ENCODE assay signal across 11 mouse cellular contexts in genomic region chr4:107830189-107830588, GRCm38 (mm10). TPM values are rescaled to one million over a fixed set of nuclear protein-coding genes. Genes with fewer than 3 reads are reported as not detected.
DNase-seq lines count a peak whose midpoint lies in the region; ATAC-seq and TF ChIP-seq lines count a peak whose summit lies in the region.
"Had no signal": no experiment of that assay in that cellular context is flagged by ENCODE, and none has a peak within 500 bp of the region (broad histone marks: within the 10 kb centered on the region; RNA-seq: fewer than 3 reads in every experiment).

No protein-coding gene starts in this region.

- ATAC-seq in forebrain, embryonic 16.5 days = no peak
- ATAC-seq in liver, embryonic 11.5 days (replicated peaks; ENCODE audit: low FRiP score) = no peak

- DNase-seq in left cerebral cortex, adult 11 months (ENCODE audit: low spot score) = peak; percentile 43
- DNase-seq in left cerebral cortex, postnatal 4 days = no peak
- peak; percentile 39 to 61 for DNase-seq in left cerebral cortex, postnatal 36 days (ENCODE audit: low spot score in 2 of 2)
- no peak for DNase-seq in liver, embryonic 11.5 days (ENCODE audit: low spot score)
- DNase-seq in embryo, embryonic 10.5 days (ENCODE audit: low spot score) = no peak
- no peak for DNase-seq in cerebellum, postnatal 4 days (ENCODE audit: low spot score in 2 of 2)
- DNase-seq: adrenal gland, postnatal 10 days; kidney, postnatal 4 days had no signal

- no peaks in the 10 kb centered on the region for H3K9me3 ChIP-seq in forebrain, embryonic 16.5 days (ENCODE audit: control insufficient read depth, low read length)
- no peaks in the 10 kb centered on the region for H3K9me3 ChIP-seq in liver, embryonic 11.5 days (ENCODE audit: control insufficient read depth, low read length)
- H3K9me3 ChIP-seq: liver, embryonic 15.5 days had no signal

- H3K4me3 ChIP-seq in forebrain, embryonic 16.5 days (replicated peaks; ENCODE audit: low read length) = no peak overlapping the region
- H3K4me3 ChIP-seq in olfactory bulb, adult 2 months (ENCODE audit: insufficient read depth, low read depth, low read length) = no peak overlapping the region
- no peak overlapping the region for H3K4me3 ChIP-seq in liver, embryonic 11.5 days (ENCODE audit: low read depth, low read length)
- H3K4me3 ChIP-seq: liver, embryonic 15.5 days had no signal

- H3K27ac ChIP-seq in forebrain, embryonic 16.5 days (ENCODE audit: low read length) = peak overlapping the region; percentile 96
- peak overlapping the region; percentile 87 for H3K27ac ChIP-seq in olfactory bulb, adult 2 months (ENCODE audit: insufficient read depth, low read depth, low read length)
- no peak overlapping the region for H3K27ac ChIP-seq in liver, embryonic 11.5 days (ENCODE audit: low read depth, low read length)
- H3K27ac ChIP-seq: liver, embryonic 15.5 days had no signal

- no peaks in the 10 kb centered on the region for H3K27me3 ChIP-seq in forebrain, embryonic 16.5 days (replicated peaks; ENCODE audit: control insufficient read depth, insufficient read depth, low read length)
- no peaks in the 10 kb centered on the region for H3K27me3 ChIP-seq in liver, embryonic 11.5 days (replicated peaks; ENCODE audit: control insufficient read depth, insufficient read depth, low read length)
- H3K27me3 ChIP-seq: liver, embryonic 15.5 days had no signal

- H3K9ac ChIP-seq in forebrain, embryonic 16.5 days (replicated peaks; ENCODE audit: low read depth, low read length) = peak overlapping the region; percentile 46
- no peak overlapping the region for H3K9ac ChIP-seq in liver, embryonic 11.5 days (ENCODE audit: low read depth, low read length)
- H3K9ac ChIP-seq: liver, embryonic 15.5 days had no signal

- no peak overlapping the region for H3K4me2 ChIP-seq in forebrain, embryonic 16.5 days (ENCODE audit: low read length)
- H3K4me2 ChIP-seq in liver, embryonic 11.5 days = no peak overlapping the region
- H3K4me2 ChIP-seq: liver, embryonic 15.5 days had no signal

- no peaks in the 10 kb centered on the region for H3K36me3 ChIP-seq in forebrain, embryonic 16.5 days (ENCODE audit: control insufficient read depth, insufficient read depth)
- no peaks in the 10 kb centered on the region for H3K36me3 ChIP-seq in liver, embryonic 11.5 days (ENCODE audit: control insufficient read depth, insufficient read depth, low read length)
- H3K36me3 ChIP-seq: liver, embryonic 15.5 days had no signal

- TF ChIP-seq CTCF in olfactory bulb, adult 2 months (IDR thresholded peaks at IDR 0.05; ENCODE audit: insufficient read depth, low read depth, low read length) = no peak

- no peak for TF ChIP-seq POLR2A in olfactory bulb, adult 2 months (IDR thresholded peaks at IDR 0.05; ENCODE audit: insufficient read depth, low read depth, low read length)

- peaks cover 99% of the 10 kb centered on the region for H3K4me1 ChIP-seq in forebrain, embryonic 16.5 days (replicated peaks; ENCODE audit: control insufficient read depth, insufficient read depth, low read length)
- peaks cover 94% of the 10 kb centered on the region for H3K4me1 ChIP-seq in olfactory bulb, adult 2 months (ENCODE audit: control insufficient read depth, insufficient read depth, low read length)
- H3K4me1 ChIP-seq in liver, embryonic 11.5 days (replicated peaks; ENCODE audit: control insufficient read depth, insufficient read depth, low read length) = peaks cover 11% of the 10 kb centered on the region
- H3K4me1 ChIP-seq: liver, embryonic 15.5 days had no signal

- WGBS in forebrain, embryonic 16.5 days = 42% methylated on average over 10 of the region's 10 CpGs
- WGBS in olfactory bulb, adult 2 months = 26% methylated on average over 10 of the region's 10 CpGs
- WGBS in liver, embryonic 11.5 days = 77% methylated on average over 10 of the region's 10 CpGs

- intact Hi-C loops in left cerebral cortex, postnatal 4 days (cut with DNase I) = no loop called here
- intact Hi-C loops in left cerebral cortex, postnatal 36 days (cut with DNase I) = no loop called here

RNA-seq across cellular contexts. Expression of gene Lrp8, which starts 28.1 kb away (rescaled TPM):
- total RNA-seq in left cerebral cortex, postnatal 4 days (2021) = 100 to 1,000 TPM; 207 to 215 TPM
- 70.4 and 71.8 TPM in 2 replicates for polyA plus RNA-seq in forebrain, embryonic 16.5 days (2015; fragmentation: Nextera tagmentation; extraction: Ambion mirVana)
- 100 to 1,000 TPM in 1 of 2 experiments, 10 to 100 TPM in 1; 74.7 to 112 TPM for total RNA-seq in left cerebral cortex, postnatal 36 days (2021)
- polyA plus RNA-seq in olfactory bulb, adult 2 months (2012; ENCODE audit: insufficient read depth, insufficient read length, low replicate concordance, missing spikeins) = not detected in 2 replicates
- 5.3 and 5.9 TPM in 2 replicates for polyA plus RNA-seq in liver, embryonic 11.5 days (2014; fragmentation: Nextera tagmentation; extraction: Ambion mirVana)

RNA-seq across cellular contexts. Expression of gene Magoh, which starts 49.4 kb away (rescaled TPM):
- total RNA-seq in left cerebral cortex, postnatal 4 days (2021) = 10 to 100 TPM; 64.4 to 68.6 TPM
- polyA plus RNA-seq in forebrain, embryonic 16.5 days (2015; fragmentation: Nextera tagmentation; extraction: Ambion mirVana) = 118 and 122 TPM in 2 replicates
- 10 to 100 TPM; 35.2 to 43.4 TPM for total RNA-seq in left cerebral cortex, postnatal 36 days (2021)
- not detected in 2 replicates for polyA plus RNA-seq in olfactory bulb, adult 2 months (2012; ENCODE audit: insufficient read depth, insufficient read length, low replicate concordance, missing spikeins)
- 215 and 224 TPM in 2 replicates for polyA plus RNA-seq in liver, embryonic 11.5 days (2014; fragmentation: Nextera tagmentation; extraction: Ambion mirVana)

RNA-seq across cellular contexts. Expression of gene 0610037L13Rik, which starts 59.4 kb away (rescaled TPM):
- total RNA-seq in left cerebral cortex, postnatal 4 days (2021) = 10 to 100 TPM; 53.0 to 57.5 TPM
- 99.3 and 99.9 TPM in 2 replicates for polyA plus RNA-seq in forebrain, embryonic 16.5 days (2015; fragmentation: Nextera tagmentation; extraction: Ambion mirVana)
- 10 to 100 TPM; 57.2 to 58.9 TPM for total RNA-seq in left cerebral cortex, postnatal 36 days (2021)
- polyA plus RNA-seq in olfactory bulb, adult 2 months (2012; ENCODE audit: insufficient read depth, insufficient read length, low replicate concordance, missing spikeins) = not detected in 2 replicates
- polyA plus RNA-seq in liver, embryonic 11.5 days (2014; fragmentation: Nextera tagmentation; extraction: Ambion mirVana) = 89.2 and 90.7 TPM in 2 replicates

Comparison
In these comparisons a context has a peak if more than half of its experiments do, and no peak if none do; other contexts are left out.
1. DNase-seq: peak in left cerebral cortex, adult 11 months (single experiment) and left cerebral cortex, postnatal 36 days (2 of 2); none in left cerebral cortex, postnatal 4 days (single experiment), liver, embryonic 11.5 days (single experiment), embryo, embryonic 10.5 days (single experiment) and cerebellum, postnatal 4 days (0 of 2).
2. RNA of gene Magoh, which starts 49.4 kb away (polyA plus RNA-seq): 215 to 224 TPM in liver, embryonic 11.5 days and 118 to 122 TPM in forebrain, embryonic 16.5 days; not detected in olfactory bulb, adult 2 months; every median in the first group is over 100 times any median in the second.